Mouse (Mus musculus): ENCODE results near the gene Stat6. TPM values are rescaled to one million over a fixed set of nuclear protein-coding genes. Genes with fewer than 3 reads are reported as not detected.

The Stat6 gene
- total RNA-seq, 2 experiments from 2014 or later, result 16.7 to 27.1 TPM

GRCm38 (mm10) chr10:127704293-127704692 is 61.5 kb downstream of the Stat6 start:
- ATAC-seq (replicated peaks; ENCODE audit: low FRiP score, poor library complexity, severe bottlenecking), result no peak

- no peak for ATAC-seq (replicated peaks; ENCODE audit: low FRiP score, poor library complexity, severe bottlenecking)
These were observed 62.0 kb downstream of the Stat6 start, which contains the start of gene Myo1a for GRCm38 (mm10) chr10:127704766-127705220. Gene Myo1a, plus strand, starts transcription at chr10:127705170.

- ATAC-seq (replicated peaks; ENCODE audit: low FRiP score, poor library complexity, severe bottlenecking), result no peak
These were observed 63.0 kb downstream of the Stat6 start for GRCm38 (mm10) chr10:127705783-127706182.

- no peak for ATAC-seq (replicated peaks; ENCODE audit: low FRiP score, poor library complexity, severe bottlenecking)
These were observed 64.9 kb downstream of the Stat6 start for GRCm38 (mm10) chr10:127707721-127708120.

- no peak for ATAC-seq (replicated peaks; ENCODE audit: low FRiP score, poor library complexity, severe bottlenecking)
These were observed 66.1 kb downstream of the Stat6 start for GRCm38 (mm10) chr10:127708850-127709370.

- no peak for ATAC-seq (replicated peaks; ENCODE audit: low FRiP score, poor library complexity, severe bottlenecking)
These were observed 67.5 kb downstream of the Stat6 start for GRCm38 (mm10) chr10:127710331-127710730.

Other genes starting within 250 kb of the Stat6 start
- gene Stac3, start 141.3 kb upstream of the Stat6 start, total RNA-seq (2015; ENCODE audit: low replicate concordance), result not detected in 2 replicates
- gene Stac3, start 141.3 kb upstream of the Stat6 start, total RNA-seq (2017; ENCODE audit: low replicate concordance), result not detected in 2 replicates
- gene Ndufa4l2, start 128.0 kb upstream of the Stat6 start, total RNA-seq (2015; ENCODE audit: low replicate concordance), result not detected in 2 replicates
- not detected in 2 replicates for gene Ndufa4l2, start 128.0 kb upstream of the Stat6 start, total RNA-seq (2017; ENCODE audit: low replicate concordance)
- gene Shmt2, start 120.5 kb upstream of the Stat6 start, total RNA-seq (2015; ENCODE audit: low replicate concordance), result 17.9 and 19.9 TPM in 2 replicates
- gene Shmt2, start 120.5 kb upstream of the Stat6 start, total RNA-seq (2017; ENCODE audit: low replicate concordance), result 12.3 and 18.3 TPM in 2 replicates
- gene Nxph4, start 108.4 kb upstream of the Stat6 start, total RNA-seq (2015; ENCODE audit: low replicate concordance), result not detected in 2 replicates
- gene Nxph4, start 108.4 kb upstream of the Stat6 start, total RNA-seq (2017; ENCODE audit: low replicate concordance), result not detected in 2 replicates
- 11.9 and 14.0 TPM in 2 replicates for gene Lrp1, start 21.8 kb upstream of the Stat6 start, total RNA-seq (2015; ENCODE audit: low replicate concordance)
- gene Lrp1, start 21.8 kb upstream of the Stat6 start, total RNA-seq (2017; ENCODE audit: low replicate concordance), result 9.7 and 17.0 TPM in 2 replicates
- gene Nemp1, start 23.9 kb downstream of the Stat6 start, total RNA-seq (2015; ENCODE audit: low replicate concordance), result 11.0 and 13.2 TPM in 2 replicates
- 12.4 and 14.3 TPM in 2 replicates for gene Nemp1, start 23.9 kb downstream of the Stat6 start, total RNA-seq (2017; ENCODE audit: low replicate concordance)
- gene Nab2, start 25.6 kb downstream of the Stat6 start, total RNA-seq (2015; ENCODE audit: low replicate concordance), result 0.96 TPM in 1 of 2 replicates, not detected in the other
- 0.60 TPM in 1 of 2 replicates, not detected in the other for gene Nab2, start 25.6 kb downstream of the Stat6 start, total RNA-seq (2017; ENCODE audit: low replicate concordance)
- gene Myo1a, start 62.2 kb downstream of the Stat6 start, total RNA-seq (2015; ENCODE audit: low replicate concordance), result 0.42 TPM in 1 of 2 replicates, not detected in the other
- gene Myo1a, start 62.2 kb downstream of the Stat6 start, total RNA-seq (2017; ENCODE audit: low replicate concordance), result not detected in 2 replicates
- gene Tac2, start 81.5 kb downstream of the Stat6 start, total RNA-seq (2015; ENCODE audit: low replicate concordance), result 6.9 and 8.3 TPM in 2 replicates
- gene Tac2, start 81.5 kb downstream of the Stat6 start, total RNA-seq (2017; ENCODE audit: low replicate concordance), result 3.3 and 4.5 TPM in 2 replicates
- gene Zbtb39, start 96.6 kb downstream of the Stat6 start, total RNA-seq (2015; ENCODE audit: low replicate concordance), result 0.19 and 1.7 TPM in 2 replicates
- 0.28 and 1.3 TPM in 2 replicates for gene Zbtb39, start 96.6 kb downstream of the Stat6 start, total RNA-seq (2017; ENCODE audit: low replicate concordance)
- not detected in 2 replicates for gene Gpr182, start 108.7 kb downstream of the Stat6 start, total RNA-seq (2015; ENCODE audit: low replicate concordance)
- gene Gpr182, start 108.7 kb downstream of the Stat6 start, total RNA-seq (2017; ENCODE audit: low replicate concordance), result 0.14 and 0.77 TPM in 2 replicates
- gene Rdh1, start 116.7 kb downstream of the Stat6 start, total RNA-seq (2015; ENCODE audit: low replicate concordance), result not detected in 2 replicates
- 0.14 TPM in 1 of 2 replicates, not detected in the other for gene Rdh1, start 116.7 kb downstream of the Stat6 start, total RNA-seq (2017; ENCODE audit: low replicate concordance)
- gene Rdh16f1, start 116.8 kb downstream of the Stat6 start, total RNA-seq (2015; ENCODE audit: low replicate concordance), result not detected in 2 replicates
- not detected in 2 replicates for gene Rdh16f1, start 116.8 kb downstream of the Stat6 start, total RNA-seq (2017; ENCODE audit: low replicate concordance)
- gene Rdh9, start 133.4 kb downstream of the Stat6 start, total RNA-seq (2015; ENCODE audit: low replicate concordance), result not detected in 2 replicates
- gene Rdh9, start 133.4 kb downstream of the Stat6 start, total RNA-seq (2017; ENCODE audit: low replicate concordance), result not detected in 2 replicates
- not detected in 2 replicates for gene Rdh16, start 158.2 kb downstream of the Stat6 start, total RNA-seq (2015; ENCODE audit: low replicate concordance)
- gene Rdh16, start 158.2 kb downstream of the Stat6 start, total RNA-seq (2017; ENCODE audit: low replicate concordance), result not detected in 2 replicates
- not detected in 2 replicates for gene Rdh19, start 206.9 kb downstream of the Stat6 start, total RNA-seq (2015; ENCODE audit: low replicate concordance)
- gene Rdh19, start 206.9 kb downstream of the Stat6 start, total RNA-seq (2017; ENCODE audit: low replicate concordance), result not detected in 2 replicates
- not detected in 2 replicates for gene Rdh16f2, start 223.5 kb downstream of the Stat6 start, total RNA-seq (2015; ENCODE audit: low replicate concordance)
- gene Rdh16f2, start 223.5 kb downstream of the Stat6 start, total RNA-seq (2017; ENCODE audit: low replicate concordance), result not detected in 2 replicates
- not detected in 2 replicates for gene Rdh7, start 245.8 kb downstream of the Stat6 start, total RNA-seq (2015; ENCODE audit: low replicate concordance)
- gene Rdh7, start 245.8 kb downstream of the Stat6 start, total RNA-seq (2017; ENCODE audit: low replicate concordance), result not detected in 2 replicates